ENCODE assay signal across 25 mouse cellular contexts in genomic region chr8:122354157-122354556, GRCm38 (mm10). TPM values are rescaled to one million over a fixed set of nuclear protein-coding genes. Genes with fewer than 3 reads are reported as not detected.
A peak's percentile ranks its signal among the peaks of the same experiment; 100 is the strongest.
DNase-seq lines count a peak whose midpoint lies in the region; ATAC-seq and TF ChIP-seq lines count a peak whose summit lies in the region.
"Had no signal": no experiment of that assay in that cellular context is flagged by ENCODE, and none has a peak within 500 bp of the region (broad histone marks: within the 10 kb centered on the region; RNA-seq: fewer than 3 reads in every experiment).

No protein-coding gene starts in this region.

- 72% methylated on average over 8 of the region's 8 CpGs for WGBS in heart, postnatal 0 days
- 61% methylated on average over 8 of the region's 8 CpGs for WGBS in kidney, embryonic 15.5 days
- 73% methylated on average over 8 of the region's 8 CpGs for WGBS in lung, embryonic 16.5 days
- 90% methylated on average over 8 of the region's 8 CpGs for WGBS in embryonic facial prominence, embryonic 14.5 days

- no peak overlapping the region for H3K4me3 ChIP-seq in heart, postnatal 0 days (ENCODE audit: low read depth, low read length)
- H3K4me3 ChIP-seq in kidney, embryonic 15.5 days (replicated peaks) = no peak overlapping the region
- no peak overlapping the region for H3K4me3 ChIP-seq in lung, embryonic 16.5 days (ENCODE audit: low read length)
- no peak overlapping the region for H3K4me3 ChIP-seq in embryonic facial prominence, embryonic 14.5 days (ENCODE audit: low read depth, low read length)
- H3K4me3 ChIP-seq: embryonic facial prominence, embryonic 12.5 days; forebrain, embryonic 13.5 days; heart, adult 2 months; heart, embryonic 12.5 days had no signal

- H3K9ac ChIP-seq in heart, postnatal 0 days (replicated peaks; ENCODE audit: low read depth, low read length) = no peak overlapping the region
- H3K9ac ChIP-seq in kidney, embryonic 15.5 days = no peak overlapping the region
- no peak overlapping the region for H3K9ac ChIP-seq in lung, embryonic 16.5 days (ENCODE audit: low read length)
- no peak overlapping the region for H3K9ac ChIP-seq in embryonic facial prominence, embryonic 14.5 days (ENCODE audit: low read depth, low read length)
- H3K9ac ChIP-seq: embryonic facial prominence, embryonic 12.5 days; forebrain, embryonic 13.5 days; forebrain, postnatal 0 days; heart, embryonic 12.5 days had no signal

- DNase-seq in heart, postnatal 0 days (ENCODE audit: low spot score) = peak; percentile 28
- no peak for DNase-seq in heart, adult 8-10 months (ENCODE audit: low spot score)
- peak; percentile 29 to 39 for DNase-seq in kidney, postnatal 36 days
- no peak for DNase-seq in lung, adult 18-20 months
- no peak for DNase-seq in embryonic facial prominence, embryonic 14.5 days (ENCODE audit: low spot score)
- no peak for DNase-seq in ovary, postnatal 10 days (ENCODE audit: low spot score)
- DNase-seq: adrenal gland, postnatal 10 days; cerebellum, adult 11 months; cerebellum, adult 8-10 months; cerebellum, postnatal 14 days; embryo, embryonic 11 days; forebrain, postnatal 0 days; gastrocnemius, postnatal 14 days; heart, adult 2 months; heart, postnatal 36 days had no signal

- H3K27ac ChIP-seq in heart, postnatal 0 days (ENCODE audit: low read depth) = no peak overlapping the region
- no peak overlapping the region for H3K27ac ChIP-seq in kidney, embryonic 15.5 days
- H3K27ac ChIP-seq in lung, embryonic 16.5 days (ENCODE audit: low read length) = no peak overlapping the region
- H3K27ac ChIP-seq in embryonic facial prominence, embryonic 14.5 days (replicated peaks; ENCODE audit: low read depth, low read length) = peak overlapping the region; percentile 16; the same call in 1 of the 2 replicates
- H3K27ac ChIP-seq: embryonic facial prominence, embryonic 12.5 days; forebrain, embryonic 13.5 days; heart, adult 2 months had no signal

- no peak for TF ChIP-seq CTCF in heart, postnatal 0 days (IDR thresholded peaks at IDR 0.05; ENCODE audit: low read depth)

- no peaks in the 10 kb centered on the region for H3K36me3 ChIP-seq in heart, postnatal 0 days (replicated peaks; ENCODE audit: control insufficient read depth, insufficient read depth, low read length)
- H3K36me3 ChIP-seq in kidney, embryonic 15.5 days = no peaks in the 10 kb centered on the region
- no peaks in the 10 kb centered on the region for H3K36me3 ChIP-seq in lung, embryonic 16.5 days (ENCODE audit: control insufficient read depth, insufficient read depth, low read length)
- H3K36me3 ChIP-seq in embryonic facial prominence, embryonic 14.5 days (ENCODE audit: control insufficient read depth, insufficient read depth, low read length) = no peaks in the 10 kb centered on the region
- H3K36me3 ChIP-seq: embryonic facial prominence, embryonic 12.5 days; heart, embryonic 12.5 days had no signal

- peaks cover 9% of the 10 kb centered on the region; the same call in 1 of the 2 replicates for H3K4me1 ChIP-seq in heart, postnatal 0 days (ENCODE audit: control insufficient read depth, insufficient read depth)
- H3K4me1 ChIP-seq in kidney, embryonic 15.5 days = peaks cover 16% of the 10 kb centered on the region
- peaks cover 9% of the 10 kb centered on the region; the same call in 1 of the 2 replicates for H3K4me1 ChIP-seq in lung, embryonic 16.5 days (replicated peaks; ENCODE audit: control insufficient read depth, insufficient read depth, low read length)
- no peaks in the 10 kb centered on the region for H3K4me1 ChIP-seq in embryonic facial prominence, embryonic 14.5 days (ENCODE audit: control insufficient read depth, insufficient read depth, low read length)

- no peak overlapping the region for H3K4me2 ChIP-seq in heart, postnatal 0 days (ENCODE audit: low read depth, low read length)
- H3K4me2 ChIP-seq in kidney, embryonic 15.5 days = no peak overlapping the region
- no peak overlapping the region for H3K4me2 ChIP-seq in lung, embryonic 16.5 days (ENCODE audit: low read depth, low read length)
- no peak overlapping the region for H3K4me2 ChIP-seq in embryonic facial prominence, embryonic 14.5 days (ENCODE audit: low read depth, low read length)
- H3K4me2 ChIP-seq: embryonic facial prominence, embryonic 12.5 days; forebrain, embryonic 13.5 days; heart, embryonic 12.5 days had no signal

- ATAC-seq in heart, postnatal 0 days (ENCODE audit: insufficient read depth, low read depth) = no peak
- ATAC-seq in kidney, embryonic 15.5 days (replicated peaks; ENCODE audit: low FRiP score) = no peak
- ATAC-seq in lung, embryonic 16.5 days (ENCODE audit: low read depth) = 0 out of 2 replicates have a peak, but pooled peaks have one; percentile 7
- no peak for ATAC-seq in embryonic facial prominence, embryonic 14.5 days (ENCODE audit: low read depth)
- ATAC-seq: forebrain, embryonic 13.5 days; forebrain, postnatal 0 days had no signal

- no peaks in the 10 kb centered on the region for H3K27me3 ChIP-seq in heart, postnatal 0 days (ENCODE audit: control insufficient read depth, insufficient read depth, low read length)
- H3K27me3 ChIP-seq in kidney, embryonic 15.5 days = peaks cover 13% of the 10 kb centered on the region
- no peaks in the 10 kb centered on the region; the same call in 1 of the 2 replicates for H3K27me3 ChIP-seq in lung, embryonic 16.5 days (ENCODE audit: control insufficient read depth, insufficient read depth, low read depth, low read length)
- peaks cover 2% of the 10 kb centered on the region; the same call in 1 of the 2 replicates for H3K27me3 ChIP-seq in embryonic facial prominence, embryonic 14.5 days (replicated peaks; ENCODE audit: control insufficient read depth, insufficient read depth, low read length)

- no peak for TF ChIP-seq EP300 in heart, postnatal 0 days (IDR thresholded peaks at IDR 0.05; ENCODE audit: low read depth)

- no peaks in the 10 kb centered on the region for H3K9me3 ChIP-seq in heart, postnatal 0 days (replicated peaks; ENCODE audit: control insufficient read depth, low read length)
- no peaks in the 10 kb centered on the region for H3K9me3 ChIP-seq in kidney, embryonic 15.5 days (replicated peaks)
- H3K9me3 ChIP-seq in lung, embryonic 16.5 days (ENCODE audit: control insufficient read depth, low read length) = no peaks in the 10 kb centered on the region
- no peaks in the 10 kb centered on the region for H3K9me3 ChIP-seq in embryonic facial prominence, embryonic 14.5 days (ENCODE audit: control insufficient read depth, low read length)
- H3K9me3 ChIP-seq: embryonic facial prominence, embryonic 12.5 days; forebrain, embryonic 13.5 days; heart, embryonic 12.5 days had no signal

RNA-seq across cellular contexts. Expression of gene Trhr2, which starts 6.4 kb away (rescaled TPM):
- not detected in 2 replicates for total RNA-seq in heart, postnatal 0 days (2014; rRNA removed; ENCODE audit: low replicate concordance)
- not detected in 2 replicates for polyA plus RNA-seq in heart, postnatal 0 days (2015; fragmentation: Nextera tagmentation; extraction: Ambion mirVana)
- total RNA-seq in heart, adult 8-10 months (2022) = not detected
- not detected in 2 replicates for polyA plus RNA-seq in kidney, embryonic 15.5 days (2015; fragmentation: Nextera tagmentation; extraction: Ambion mirVana)
- polyA plus RNA-seq in lung, embryonic 16.5 days (2015; fragmentation: Nextera tagmentation; extraction: Ambion mirVana) = not detected in 2 replicates
- polyA plus RNA-seq in embryonic facial prominence, embryonic 14.5 days (2014; fragmentation: Nextera tagmentation; extraction: Ambion mirVana) = 0.16 TPM in 1 of 2 replicates, not detected in the other
- total RNA-seq: adrenal gland, postnatal 10 days; adrenal gland, postnatal 4 days; common myeloid progenitor, adult 5-6 weeks; forebrain, postnatal 0 days; gastrocnemius, adult 18-20 months; gastrocnemius, postnatal 14 days; heart, adult 2 months; heart, postnatal 36 days had no signal
- polyA plus RNA-seq: forebrain, embryonic 13.5 days; gonadal fat pad, adult 2 months; heart, adult 2 months; heart, embryonic 12.5 days; heart, embryonic 16.5 days had no signal

RNA-seq across cellular contexts. Expression of gene Zc3h18, which starts 22.3 kb away (rescaled TPM):
- 8.4 and 23.1 TPM in 2 replicates for total RNA-seq in heart, postnatal 0 days (2014; rRNA removed; ENCODE audit: low replicate concordance)
- 13.9 and 14.4 TPM in 2 replicates for polyA plus RNA-seq in heart, postnatal 0 days (2015; fragmentation: Nextera tagmentation; extraction: Ambion mirVana)
- 10 to 100 TPM; 21.2 to 24.0 (median 22.4) TPM for total RNA-seq in heart, adult 8-10 months (2022)
- polyA plus RNA-seq in kidney, embryonic 15.5 days (2015; fragmentation: Nextera tagmentation; extraction: Ambion mirVana) = 53.2 and 53.9 TPM in 2 replicates
- polyA plus RNA-seq in lung, embryonic 16.5 days (2015; fragmentation: Nextera tagmentation; extraction: Ambion mirVana) = 37.3 and 41.3 TPM in 2 replicates
- polyA plus RNA-seq in embryonic facial prominence, embryonic 14.5 days (2014; fragmentation: Nextera tagmentation; extraction: Ambion mirVana) = 30.9 and 31.6 TPM in 2 replicates

Comparison
In these comparisons a context has a peak if more than half of its experiments do, and no peak if none do; other contexts are left out.
1. DNase-seq: peak in heart, postnatal 0 days (single experiment) and kidney, postnatal 36 days (2 of 2); none in heart, adult 8-10 months (single experiment), lung, adult 18-20 months (0 of 2), embryonic facial prominence, embryonic 14.5 days (single experiment) and ovary, postnatal 10 days (single experiment).